Mouse (Mus musculus) small intestine, adult 2 months (tissue): ENCODE measurements around the gene Ugt1a9. TPM values are rescaled to one million over a fixed set of nuclear protein-coding genes. Genes with fewer than 3 reads are reported as not detected.

Experiments used
- H3K27ac ChIP-seq: fragments of 200-500 bp; 2 replicates; pipeline ENCODE4 v1.5.1; 2012; ENCODE audit warnings: low read depth, low read length, control low read depth, inconsistent platforms; ENCODE audit not compliant: insufficient read depth
- H3K27me3 ChIP-seq: fragments of 200-500 bp; 2 replicates; pipeline ENCODE4 v1.6.1; 2012; ENCODE audit warnings: mild to moderate bottlenecking, moderate library complexity, low read length, inconsistent platforms; ENCODE audit not compliant: control insufficient read depth, insufficient read depth
- H3K36me3 ChIP-seq: fragments of 200-500 bp; 2 replicates; pipeline ENCODE4 v1.6.1; 2012; ENCODE audit warnings: mild to moderate bottlenecking, low read length, control low read depth, inconsistent platforms; ENCODE audit not compliant: control insufficient read depth, insufficient read depth
- H3K4me1 ChIP-seq: fragments of 200-500 bp; 2 replicates; pipeline ENCODE4 v1.6.1; 2012; ENCODE audit warnings: low read length, inconsistent platforms, mixed read lengths; ENCODE audit not compliant: control insufficient read depth, insufficient read depth, insufficient read length
- H3K4me3 ChIP-seq: fragments of 200-500 bp; 2 replicates; pipeline ENCODE4 v1.5.1; 2012; ENCODE audit warnings: low read depth, mild to moderate bottlenecking, control low read depth, inconsistent platforms, low read length, moderate library complexity
- CTCF ChIP-seq: fragments of 200-500 bp; IDR thresholded peaks from 2 replicates; pipeline ENCODE4 v1.5.1; 2012; ENCODE audit warnings: low read depth, mild to moderate bottlenecking, control low read depth, inconsistent platforms, low read length, moderate library complexity, mixed read lengths; ENCODE audit not compliant: insufficient replicate concordance, insufficient read length; ENCODE audit errors: extremely low read depth
- POLR2A ChIP-seq: fragments of 200-500 bp; IDR thresholded peaks from 2 replicates; pipeline ENCODE4 v1.6.1; 2012; ENCODE audit warnings: low read depth, mild to moderate bottlenecking, control low read depth, inconsistent platforms, low read length, moderate library complexity
- WGBS: fragments of 180-500 bp; shearing (Covaris S2); methylation state at CpG from one replicate; pipeline ENCODE4 v1.1.7; 2018; 5-methylcytosine and 5-hydroxymethylcytosine counted together
- polyA plus RNA-seq: library from polyadenylated mRNA; depleted of rRNA; stranded (reverse); fragments of >200 nt; gene quantifications from 2 replicates; pipeline ENCODE4 v1.2.3, GENCODE M21; 2012

Ugt1a9 gene
- polyA plus RNA-seq, 1 experiment: 0.37 TPM

GRCm38 (mm10) chr1:88213766-88214461 is 143.3 kb downstream of the Ugt1a9 start:
- H3K36me3 ChIP-seq: peaks cover 8% of the 10 kb centered on the region
- 44% methylated on average over 2 of the region's 2 CpGs for WGBS
- peak overlapping the region; percentile 21; the same call in 1 of the 2 replicates for H3K4me3 ChIP-seq

DNA sequence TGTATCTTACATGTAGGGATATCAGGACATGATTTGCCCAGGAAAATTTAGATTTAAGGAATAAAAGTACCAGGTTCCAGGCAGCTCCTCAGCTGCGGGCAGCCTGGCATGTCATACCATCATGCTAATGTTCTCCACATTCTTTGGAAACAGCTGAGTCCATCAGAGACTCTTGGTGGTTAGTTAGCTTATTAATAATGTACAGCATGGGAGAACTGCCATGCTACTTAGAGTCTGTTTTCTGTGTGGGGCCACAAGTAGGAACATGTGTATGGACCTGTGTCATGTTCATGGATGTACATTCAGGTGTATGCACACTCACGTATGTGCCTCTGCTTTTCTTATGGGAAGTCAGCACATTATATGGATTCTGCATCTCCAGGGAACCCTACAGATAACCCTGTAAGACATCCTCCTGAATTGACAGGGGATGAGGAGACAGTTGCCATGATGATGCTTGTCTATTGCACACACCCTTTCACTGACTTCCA is 143.9 kb downstream of the Ugt1a9 start:
- H3K36me3 ChIP-seq: peaks cover 8% of the 10 kb centered on the region
- H3K27ac ChIP-seq: peak overlapping the region; percentile 65
- peaks cover 15% of the 10 kb centered on the region; the same call in 1 of the 2 replicates for H3K4me1 ChIP-seq
- H3K27me3 ChIP-seq: no peaks in the 10 kb centered on the region
- H3K4me3 ChIP-seq: peak overlapping the region; percentile 21; the same call in 1 of the 2 replicates
- 66% methylated on average over 2 of the region's 2 CpGs for WGBS
- TF ChIP-seq POLR2A (no peak), CTCF (no peak)

More at GRCm38 (mm10) chr1:88213766-88214461, 143.3 kb downstream of the Ugt1a9 start:
- H3K4me1 ChIP-seq: peaks cover 16% of the 10 kb centered on the region; the same call in 1 of the 2 replicates
- no peaks in the 10 kb centered on the region for H3K27me3 ChIP-seq
- H3K27ac ChIP-seq: peak overlapping the region; percentile 65
- no peak for TF ChIP-seq CTCF
- TF ChIP-seq POLR2A: no peak

DNA sequence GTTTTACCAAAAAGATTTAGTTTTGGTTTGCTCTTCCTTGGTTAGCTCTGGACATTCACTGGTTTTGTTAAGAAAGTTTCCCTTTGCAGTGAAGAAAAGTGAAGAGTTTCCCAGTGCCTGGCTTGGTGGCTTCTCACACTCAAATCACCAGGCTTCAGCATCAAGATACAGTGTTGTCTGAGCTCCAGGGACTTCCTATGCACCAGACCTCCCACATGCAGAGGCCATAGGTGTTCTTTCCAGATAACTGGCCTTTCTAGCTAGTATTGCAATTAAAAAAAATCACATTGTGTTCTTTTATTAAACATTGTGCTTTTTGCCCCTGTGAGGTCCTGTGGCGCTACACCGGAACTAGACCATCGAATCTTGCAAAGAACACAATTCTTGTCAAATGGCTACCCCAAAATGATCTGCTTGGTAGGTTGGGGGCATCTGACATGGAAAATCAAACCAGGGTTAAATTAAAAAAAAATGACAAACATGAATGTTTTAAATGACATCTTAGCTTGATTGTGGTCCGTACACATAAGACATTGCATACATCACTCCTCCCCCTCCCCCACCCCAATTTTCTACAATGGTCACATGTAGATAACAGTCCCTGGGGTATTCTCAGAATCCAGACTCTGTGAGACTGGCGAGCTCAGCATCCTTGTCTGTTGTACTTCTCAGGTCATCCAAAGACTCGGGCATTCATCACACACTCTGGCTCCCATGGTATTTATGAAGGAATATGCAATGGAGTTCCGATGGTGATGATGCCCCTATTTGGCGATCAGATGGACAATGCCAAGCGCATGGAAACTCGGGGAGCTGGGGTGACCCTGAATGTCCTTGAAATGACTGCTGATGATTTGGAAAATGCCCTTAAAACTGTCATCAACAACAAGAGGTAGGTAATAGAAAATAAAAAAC is 145.1 kb downstream of the Ugt1a9 start:
- Histone ChIP-seq H3K27me3 (no peaks in the 10 kb centered on the region), H3K4me3 (no peak overlapping the region), H3K4me1 (peaks cover 15% of the 10 kb centered on the region; the same call in 1 of the 2 replicates), H3K36me3 (peaks cover 8% of the 10 kb centered on the region), H3K27ac (no peak overlapping the region)
- 74% methylated on average over 10 of the region's 10 CpGs for WGBS
- TF ChIP-seq CTCF (no peak), POLR2A (no peak)

DNA sequence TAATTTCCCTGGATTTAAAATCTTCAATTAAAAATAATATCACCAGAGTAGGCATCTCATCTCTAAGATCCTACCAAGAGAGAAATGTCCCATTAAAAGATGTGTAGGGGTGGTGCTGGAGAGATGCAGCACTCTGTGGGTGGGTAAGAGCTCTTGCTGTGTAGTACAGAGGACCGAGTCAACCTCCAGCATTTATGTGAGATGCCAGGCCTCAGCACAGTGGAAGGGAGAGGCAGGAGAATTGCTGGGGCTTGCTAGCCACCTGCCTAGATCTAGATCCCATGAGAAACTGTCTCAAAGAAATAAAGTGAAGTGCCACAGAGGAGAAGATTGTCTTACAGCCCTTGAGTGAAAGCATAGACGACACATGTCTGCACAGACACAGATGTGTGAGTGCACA is 146.0 kb downstream of the Ugt1a9 start:
- H3K27ac ChIP-seq: no peak overlapping the region
- peaks cover 8% of the 10 kb centered on the region for H3K36me3 ChIP-seq
- no peak overlapping the region for H3K4me3 ChIP-seq
- H3K4me1 ChIP-seq: peaks cover 12% of the 10 kb centered on the region; the same call in 1 of the 2 replicates
- WGBS: 61% methylated on average over 2 of the region's 2 CpGs
- H3K27me3 ChIP-seq: no peaks in the 10 kb centered on the region
- TF ChIP-seq CTCF (no peak), POLR2A (no peak)

GRCm38 (mm10) chr1:88217144-88217543 is 146.5 kb downstream of the Ugt1a9 start:
- H3K27me3 ChIP-seq: no peaks in the 10 kb centered on the region
- H3K36me3 ChIP-seq: peaks cover 8% of the 10 kb centered on the region
- H3K27ac ChIP-seq: no peak overlapping the region
- 65% methylated on average over 2 of the region's 2 CpGs for WGBS
- TF ChIP-seq CTCF (no peak), POLR2A (no peak)
- no peak overlapping the region for H3K4me3 ChIP-seq
- H3K4me1 ChIP-seq: peaks cover 9% of the 10 kb centered on the region; the same call in 1 of the 2 replicates

DNA sequence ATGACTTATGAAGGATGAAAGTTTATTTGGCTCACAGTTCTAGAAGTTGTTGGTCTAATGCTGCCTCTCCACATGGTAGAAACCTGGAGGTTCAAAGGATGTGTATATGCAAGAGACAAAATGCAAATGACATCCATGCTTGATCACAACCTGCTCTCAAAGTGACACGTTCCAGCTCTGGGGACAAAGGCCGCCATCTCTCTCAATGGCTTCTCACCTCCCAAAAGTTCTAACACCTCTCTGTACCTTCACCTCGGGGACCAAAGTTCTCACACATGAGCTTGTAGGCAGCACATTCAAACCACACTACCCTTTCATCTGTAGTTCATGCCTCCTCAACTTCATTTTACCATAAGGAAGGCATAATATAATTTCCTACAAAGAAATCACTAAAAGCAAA is 147.0 kb downstream of the Ugt1a9 start:
- 42% methylated on average over 3 of the region's 3 CpGs for WGBS
- Histone ChIP-seq H3K27ac (no peak overlapping the region), H3K4me3 (no peak overlapping the region), H3K36me3 (peaks cover 8% of the 10 kb centered on the region), H3K4me1 (peaks cover 7% of the 10 kb centered on the region; the same call in 1 of the 2 replicates), H3K27me3 (no peaks in the 10 kb centered on the region)
- TF ChIP-seq CTCF (no peak), POLR2A (no peak)

DNA sequence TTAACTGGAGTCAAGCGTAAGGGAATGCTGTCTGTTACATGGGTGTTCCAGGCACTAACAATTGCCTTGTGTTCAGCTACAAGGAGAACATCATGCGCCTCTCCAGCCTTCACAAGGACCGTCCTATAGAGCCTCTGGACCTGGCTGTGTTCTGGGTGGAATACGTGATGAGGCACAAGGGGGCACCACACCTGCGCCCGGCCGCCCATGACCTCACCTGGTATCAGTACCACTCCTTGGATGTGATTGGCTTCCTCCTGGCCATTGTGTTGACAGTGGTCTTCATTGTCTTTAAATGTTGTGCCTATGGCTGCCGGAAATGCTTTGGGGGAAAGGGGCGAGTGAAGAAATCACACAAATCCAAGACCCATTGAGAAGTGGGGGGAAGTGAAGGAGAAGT is 147.5 kb downstream of the Ugt1a9 start:
- no peak for TF ChIP-seq CTCF
- no peak for TF ChIP-seq POLR2A
- 79% methylated on average over 9 of the region's 9 CpGs for WGBS
- Histone ChIP-seq H3K4me3 (no peak overlapping the region), H3K27me3 (no peaks in the 10 kb centered on the region), H3K4me1 (peaks cover 7% of the 10 kb centered on the region; the same call in 1 of the 2 replicates), H3K27ac (no peak overlapping the region), H3K36me3 (peaks cover 8% of the 10 kb centered on the region)
